Mouse (Mus musculus): ENCODE data around the gene Clp1. TPM values are rescaled to one million over a fixed set of nuclear protein-coding genes. Genes with fewer than 3 reads are reported as not detected.

Gene Clp1
- 10 to 100 TPM; 13.0 to 15.2 TPM for total RNA-seq (2021)
- long read RNA-seq, experiment 1, transcript Clp1-201 (3 exons, 1,912 nt) = major isoform, 22 of 29 reads
- long read RNA-seq, experiment 1, partial matches to known transcripts = 3 of 29 reads
- long read RNA-seq, experiment 1, other reads (novel, unspliced or antisense) = 2 of 29 reads
- long read RNA-seq, experiment 2, transcript Clp1-201 (3 exons, 1,912 nt) = major isoform, 20 of 25 reads
- long read RNA-seq, experiment 2, partial matches to known transcripts = 2 of 25 reads
- long read RNA-seq, experiment 2, other reads (novel, unspliced or antisense) = 2 of 25 reads

GRCm38 (mm10) chr2:84727172-84727858, at the start of gene Clp1:
Gene Clp1 (minus strand): TSS chr2:84727350.
- DNase-seq (ENCODE audit: low spot score in 2 of 2) = peak; percentile 78 to 91

GRCm38 (mm10) chr2:84775665-84776064, 48.5 kb upstream of the Clp1 start:
- DNase-seq (ENCODE audit: low spot score in 2 of 2) = no peak

GRCm38 (mm10) chr2:84775241-84775640, 48.1 kb upstream of the Clp1 start, which contains the start of gene Serping1:
Gene Serping1 (minus strand): TSS chr2:84775444.
- DNase-seq (ENCODE audit: low spot score in 2 of 2) = no peak

GRCm38 (mm10) chr2:84774751-84775150, 47.6 kb upstream of the Clp1 start:
- peak; percentile 7 to 16 for DNase-seq (ENCODE audit: low spot score in 2 of 2)

- no peak for DNase-seq (ENCODE audit: low spot score in 2 of 2)
These were observed 46.0 kb upstream of the Clp1 start for GRCm38 (mm10) chr2:84773195-84773594.

- DNase-seq (ENCODE audit: low spot score in 2 of 2) = no peak
These were observed 45.3 kb upstream of the Clp1 start for GRCm38 (mm10) chr2:84772454-84772853.

GRCm38 (mm10) chr2:84770501-84770900, 43.4 kb upstream of the Clp1 start:
- no peak for DNase-seq (ENCODE audit: low spot score in 2 of 2)

GRCm38 (mm10) chr2:84762818-84763217, 35.7 kb upstream of the Clp1 start:
- no peak for DNase-seq (ENCODE audit: low spot score in 2 of 2)

- DNase-seq (ENCODE audit: low spot score in 2 of 2) = no peak
These were observed 35.1 kb upstream of the Clp1 start for GRCm38 (mm10) chr2:84762295-84762694.

GRCm38 (mm10) chr2:84761840-84762239, 34.7 kb upstream of the Clp1 start:
- no peak for DNase-seq (ENCODE audit: low spot score in 2 of 2)

GRCm38 (mm10) chr2:84761309-84761708, 34.2 kb upstream of the Clp1 start:
- DNase-seq (ENCODE audit: low spot score in 2 of 2) = no peak

GRCm38 (mm10) chr2:84760777-84761176, 33.6 kb upstream of the Clp1 start:
- DNase-seq (ENCODE audit: low spot score in 2 of 2) = no peak

- DNase-seq (ENCODE audit: low spot score in 2 of 2) = no peak
These were observed 31.5 kb upstream of the Clp1 start for GRCm38 (mm10) chr2:84758542-84759127.

GRCm38 (mm10) chr2:84757026-84757682, 30.0 kb upstream of the Clp1 start:
- DNase-seq (ENCODE audit: low spot score in 2 of 2) = no peak

GRCm38 (mm10) chr2:84756245-84756644, 29.1 kb upstream of the Clp1 start:
- DNase-seq (ENCODE audit: low spot score in 2 of 2) = no peak

GRCm38 (mm10) chr2:84750115-84750514, 23.0 kb upstream of the Clp1 start:
- no peak for DNase-seq (ENCODE audit: low spot score in 2 of 2)

GRCm38 (mm10) chr2:84744126-84744525, 17.0 kb upstream of the Clp1 start:
- DNase-seq (ENCODE audit: low spot score in 2 of 2) = no peak

- DNase-seq (ENCODE audit: low spot score in 2 of 2) = peak; percentile 33 to 66
These were observed 16.4 kb upstream of the Clp1 start, which contains the start of gene Gm19426 for GRCm38 (mm10) chr2:84743561-84743960. Gene Gm19426 (minus strand): TSS chr2:84743655.

- DNase-seq (ENCODE audit: low spot score in 2 of 2) = no peak
These were observed 15.5 kb upstream of the Clp1 start for GRCm38 (mm10) chr2:84742451-84743283.

GRCm38 (mm10) chr2:84741841-84742450, 14.8 kb upstream of the Clp1 start:
- no peak for DNase-seq (ENCODE audit: low spot score in 2 of 2)
